ENCODE assay signal across 15 mouse cellular contexts in the genomic region with DNA sequence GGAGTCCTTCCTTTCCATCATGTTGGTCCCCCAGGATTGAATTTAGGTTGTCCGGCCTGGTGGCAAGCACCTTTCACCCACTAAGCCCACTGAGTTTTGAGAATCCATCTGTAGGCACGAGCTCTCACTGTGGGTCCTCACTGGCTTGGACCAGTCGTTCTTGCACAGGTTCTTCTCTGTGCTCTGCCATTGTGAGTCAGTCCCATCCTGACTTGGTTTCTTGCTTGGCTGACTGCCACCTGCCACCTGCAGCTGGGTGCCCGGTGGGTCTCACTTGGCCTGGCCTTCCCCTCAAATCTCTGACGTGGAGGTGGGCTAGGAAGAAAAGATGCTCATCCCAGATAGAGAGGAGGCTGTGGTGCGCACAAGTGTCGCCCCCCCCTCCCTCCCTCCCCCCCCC. TPM values are rescaled to one million over a fixed set of nuclear protein-coding genes. Genes with fewer than 3 reads are reported as not detected.
"Had no signal": no experiment of that assay in that cellular context is flagged by ENCODE, and none has a peak within 500 bp of the region (broad histone marks: within the 10 kb centered on the region; RNA-seq: fewer than 3 reads in every experiment).

No protein-coding gene starts in this region.

- H3K4me3 ChIP-seq: liver, embryonic 15.5 days; lung, embryonic 15.5 days; midbrain, embryonic 13.5 days; midbrain, embryonic 15.5 days; neural tube, embryonic 12.5 days had no signal

- H3K9me3 ChIP-seq: liver, embryonic 15.5 days; lung, embryonic 15.5 days; midbrain, embryonic 13.5 days; midbrain, embryonic 15.5 days; neural tube, embryonic 12.5 days had no signal

- ATAC-seq: liver, postnatal 0 days; lung, postnatal 0 days; midbrain, embryonic 13.5 days; midbrain, embryonic 15.5 days had no signal

- H3K4me2 ChIP-seq: liver, embryonic 15.5 days; lung, embryonic 15.5 days; midbrain, embryonic 11.5 days; midbrain, embryonic 13.5 days; midbrain, embryonic 15.5 days; neural tube, embryonic 12.5 days had no signal

- DNase-seq: liver, postnatal 0 days; lung, adult 2 months; lung, postnatal 4 days; right cerebral cortex, postnatal 14 days; thymus, adult 18-20 months; thymus, postnatal 14 days; thymus, postnatal 36 days had no signal

- H3K36me3 ChIP-seq: liver, embryonic 15.5 days had no signal

- H3K9ac ChIP-seq: liver, embryonic 15.5 days; liver, postnatal 0 days; lung, embryonic 15.5 days; midbrain, embryonic 13.5 days; midbrain, embryonic 15.5 days; neural tube, embryonic 12.5 days had no signal

- H3K27me3 ChIP-seq: liver, embryonic 15.5 days; lung, embryonic 15.5 days; midbrain, embryonic 13.5 days; midbrain, embryonic 15.5 days; neural tube, embryonic 12.5 days had no signal

- H3K27ac ChIP-seq: liver, embryonic 15.5 days; lung, embryonic 15.5 days; midbrain, embryonic 13.5 days; midbrain, embryonic 15.5 days; neural tube, embryonic 12.5 days had no signal

RNA-seq across cellular contexts. Expression of a gene that starts 6.1 kb away (rescaled TPM):
- total RNA-seq: monocyte, adult 5-6 weeks had no signal
- polyA plus RNA-seq: liver, postnatal 0 days had no signal
